Comparison of ENCODE assay signal across 11 mouse cellular contexts in genomic region chr9:68791982-68792540, GRCm38 (mm10).
DNase-seq lines count a peak whose midpoint lies in the region; ATAC-seq lines count a peak whose summit lies in the region.
"Had no signal": no experiment of that assay in that cellular context is flagged by ENCODE, and none has a peak within 500 bp of the region (broad histone marks: within the 10 kb centered on the region; RNA-seq: fewer than 3 reads in every experiment).

No protein-coding gene starts in this region.

- no peak for DNase-seq in heart, postnatal 4 days
- peak; percentile 24 to 27 for DNase-seq in right cerebral cortex, adult 2 months (ENCODE audit: low spot score in 2 of 2)
- no peak for DNase-seq in right cerebral cortex, postnatal 36 days (ENCODE audit: low spot score in 2 of 2)
- DNase-seq in thymus, postnatal 4 days = no peak
- DNase-seq: gastrocnemius, postnatal 14 days; kidney, adult 8-10 months had no signal

- no peaks in the 10 kb centered on the region for H3K27me3 ChIP-seq in heart, embryonic 16.5 days (ENCODE audit: control insufficient read depth, insufficient read depth, low read length)
- H3K27me3 ChIP-seq in limb, embryonic 12.5 days = peaks cover 25% of the 10 kb centered on the region

- no peaks in the 10 kb centered on the region for H3K36me3 ChIP-seq in heart, embryonic 16.5 days (ENCODE audit: control insufficient read depth, insufficient read depth)
- no peaks in the 10 kb centered on the region for H3K36me3 ChIP-seq in limb, embryonic 12.5 days

- peak overlapping the region; percentile 43 for H3K4me2 ChIP-seq in heart, embryonic 16.5 days (ENCODE audit: low read depth, low read length)
- H3K4me2 ChIP-seq in limb, embryonic 12.5 days = peak overlapping the region; percentile 47
- H3K4me2 ChIP-seq: liver, embryonic 11.5 days had no signal

- WGBS in heart, embryonic 16.5 days = 55% methylated on average over 16 of the region's 16 CpGs
- WGBS in limb, embryonic 12.5 days = 36% methylated on average over 16 of the region's 16 CpGs

- H3K4me3 ChIP-seq in heart, embryonic 16.5 days (ENCODE audit: low read length) = peak overlapping the region; percentile 15; the same call in 1 of the 2 replicates
- peak overlapping the region; percentile 11 for H3K4me3 ChIP-seq in limb, embryonic 12.5 days (replicated peaks)

- no peaks in the 10 kb centered on the region for H3K4me1 ChIP-seq in heart, embryonic 16.5 days (ENCODE audit: control insufficient read depth, insufficient read depth, low read length)
- H3K4me1 ChIP-seq in limb, embryonic 12.5 days (replicated peaks) = peaks cover 40% of the 10 kb centered on the region

- no peaks in the 10 kb centered on the region for H3K9me3 ChIP-seq in heart, embryonic 16.5 days (replicated peaks; ENCODE audit: control insufficient read depth, low read length)
- H3K9me3 ChIP-seq in limb, embryonic 12.5 days = no peaks in the 10 kb centered on the region

- no peak overlapping the region for H3K9ac ChIP-seq in heart, embryonic 16.5 days (ENCODE audit: low read length)
- no peak overlapping the region for H3K9ac ChIP-seq in limb, embryonic 12.5 days (replicated peaks)

- H3K27ac ChIP-seq in heart, embryonic 16.5 days (ENCODE audit: low read length) = no peak overlapping the region
- H3K27ac ChIP-seq in limb, embryonic 12.5 days = 0 out of 2 replicates have a peak overlapping the region, but pooled peaks have one; percentile 1

- ATAC-seq in heart, embryonic 16.5 days (replicated peaks; ENCODE audit: extremely low read depth, insufficient read depth, low FRiP score) = no peak
- no peak for ATAC-seq in limb, embryonic 12.5 days (ENCODE audit: insufficient number of reproducible peaks, insufficient read depth, low FRiP score, low TSS enrichment, low read depth)
- no peak for ATAC-seq in erythroid progenitor cell, adult 5-6 weeks (replicated peaks; ENCODE audit: low FRiP score, poor library complexity, severe bottlenecking)
- no peak for ATAC-seq in megakaryocyte-erythroid progenitor cell, adult 5-6 weeks (replicated peaks; ENCODE audit: low FRiP score, low TSS enrichment, poor library complexity, severe bottlenecking)

Comparison
In these comparisons a context has a peak if more than half of its experiments do, and no peak if none do; other contexts are left out.
1. DNase-seq: peak in right cerebral cortex, adult 2 months (2 of 2); none in heart, postnatal 4 days (single experiment), right cerebral cortex, postnatal 36 days (0 of 2) and thymus, postnatal 4 days (single experiment).